Mouse (Mus musculus): Measurements from ENCODE around the gene 2510039O18Rik.

The 2510039O18Rik gene

DNA sequence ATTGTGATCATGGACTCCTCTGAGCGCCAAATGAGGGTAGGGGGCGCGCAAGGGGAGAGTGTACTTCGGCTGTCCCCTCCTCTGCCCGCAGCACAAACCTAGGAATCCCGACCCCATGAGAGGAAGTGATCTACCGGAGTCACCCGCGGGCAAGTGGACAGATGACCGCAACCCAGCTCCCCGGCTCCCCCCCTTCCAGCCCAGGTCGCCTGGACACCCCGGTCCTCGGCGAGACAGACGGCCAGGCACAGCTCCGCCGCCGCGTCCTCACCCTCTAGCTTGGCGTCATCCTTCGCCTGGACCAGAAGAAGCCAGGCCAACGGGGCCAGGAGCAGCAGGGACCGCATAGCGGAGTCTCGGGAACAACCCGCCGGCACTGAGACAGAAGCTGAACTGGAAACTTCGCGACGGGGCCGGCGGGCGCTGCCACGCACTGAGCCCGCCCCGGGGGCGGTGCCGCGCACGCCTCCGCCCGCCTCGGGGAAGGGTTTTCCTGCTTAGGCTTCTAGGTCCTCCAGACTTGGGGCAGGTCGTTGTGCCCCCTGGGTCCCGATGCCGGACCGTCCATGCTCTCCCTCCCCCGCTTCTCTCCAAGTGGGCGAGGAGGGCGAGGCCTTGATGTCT lies 4.3 kb upstream of the 2510039O18Rik start, which contains the start of gene Plod1:
Plod1 (minus strand) TSS at position 437 of the 624 bp plus-strand sequence.
- DNase-seq (ENCODE audit: low spot score in 2 of 2), result peak; percentile 48 to 65

DNA sequence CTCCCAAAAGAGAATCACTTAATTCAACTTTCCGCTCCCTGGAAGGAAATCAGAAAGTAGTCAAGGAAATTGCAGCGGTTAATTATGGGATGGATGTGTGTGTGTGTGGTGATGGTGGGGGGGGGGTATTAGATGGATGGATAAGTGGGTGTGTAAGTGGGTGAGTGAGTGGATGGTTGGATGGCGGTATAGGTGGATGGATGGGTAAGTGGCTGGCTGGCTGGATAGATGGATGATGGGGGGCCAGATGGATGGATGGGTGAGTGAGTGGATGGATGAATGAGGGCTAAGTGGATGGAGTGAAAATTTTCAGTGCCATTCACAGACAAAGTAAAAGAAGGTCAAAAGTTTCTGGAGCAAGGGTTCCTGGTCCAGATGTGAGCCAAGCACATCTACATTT lies 3.7 kb upstream of the 2510039O18Rik start:
- DNase-seq (ENCODE audit: low spot score in 2 of 2), result no peak

DNA sequence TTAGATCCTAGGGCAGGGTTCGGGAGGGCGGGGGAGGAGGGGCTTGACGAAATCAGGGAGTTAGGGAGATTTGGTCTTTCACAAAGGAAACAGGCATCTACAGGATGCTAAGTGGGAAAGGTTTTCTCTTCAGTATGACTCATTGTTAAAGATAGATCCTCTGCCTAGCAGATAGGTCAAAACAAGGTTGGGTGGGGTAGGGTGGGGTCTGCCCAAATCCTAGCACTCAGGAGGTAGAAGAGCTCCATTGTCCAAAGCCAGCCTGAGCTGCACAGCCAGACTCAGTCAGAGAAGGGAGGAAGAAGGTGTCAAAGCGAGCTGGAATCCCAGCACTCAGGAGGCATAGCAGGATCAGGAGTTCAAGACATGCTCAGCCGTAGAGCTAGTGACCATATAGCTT lies 3.2 kb upstream of the 2510039O18Rik start:
- no peak for DNase-seq (ENCODE audit: low spot score in 2 of 2)

DNA sequence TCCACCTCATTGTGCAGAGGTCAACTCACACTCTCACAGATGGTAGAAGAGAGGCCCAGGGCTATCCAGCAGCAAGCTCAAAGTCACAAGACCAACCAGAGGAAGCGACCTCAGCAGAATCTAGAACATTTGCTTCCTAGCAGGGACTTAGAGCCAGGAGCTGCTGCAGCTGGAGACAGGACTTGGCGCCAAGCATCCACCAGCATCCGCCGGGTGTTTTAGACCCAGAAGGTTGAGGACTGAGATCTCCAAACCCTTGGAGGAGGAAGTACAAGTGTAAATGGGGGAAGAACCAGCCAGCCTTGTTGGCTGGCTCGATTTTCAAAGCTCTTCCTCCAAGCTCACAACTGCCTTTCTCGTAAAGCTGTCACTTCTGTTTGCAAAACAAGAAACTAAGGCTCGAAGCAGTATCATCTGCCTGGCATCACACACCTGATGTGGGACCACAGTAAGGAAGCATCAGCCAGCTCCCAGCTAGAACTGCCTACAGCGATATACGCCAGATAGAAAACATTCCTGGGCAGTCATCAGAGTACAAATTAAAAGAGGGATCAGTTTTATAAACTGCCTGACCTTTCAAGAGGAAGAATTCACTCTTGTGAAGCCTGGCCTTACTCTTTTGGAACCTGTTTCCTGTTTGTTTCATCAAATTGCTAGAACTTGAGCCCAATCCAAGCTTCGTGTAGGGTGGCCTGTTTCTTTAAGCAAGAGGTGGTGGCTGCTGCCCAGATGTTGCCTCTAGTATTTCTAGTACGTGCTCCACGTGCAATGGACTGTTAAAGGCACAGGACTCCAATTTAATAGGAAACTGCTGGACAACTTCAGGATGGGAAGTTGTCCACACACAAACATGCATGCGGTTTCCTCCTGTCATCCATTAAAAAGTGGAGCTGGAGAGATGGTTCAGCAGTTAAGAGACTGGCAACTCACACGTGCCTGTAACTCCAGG lies 2.3 kb upstream of the 2510039O18Rik start:
- no peak for DNase-seq (ENCODE audit: low spot score in 2 of 2)

DNA sequence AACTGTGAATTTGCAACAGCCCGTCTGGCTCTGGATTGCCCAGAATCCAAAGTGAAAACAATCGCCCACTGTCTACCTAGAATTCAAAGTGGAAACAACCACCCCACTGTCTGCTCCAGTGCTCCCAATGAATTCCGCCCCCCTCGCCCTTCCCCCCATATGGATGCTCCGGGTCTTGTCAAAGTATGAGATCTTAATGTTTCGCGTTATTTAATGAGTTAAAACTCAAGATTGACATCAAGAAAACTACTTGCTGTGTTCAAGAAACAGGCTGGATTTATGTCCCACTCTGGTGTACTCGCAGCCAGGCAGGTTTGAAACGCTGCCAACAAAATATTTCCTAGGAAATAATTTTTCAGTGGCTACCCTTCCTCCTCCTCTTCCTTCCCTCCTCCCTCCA lies 584 bp upstream of the 2510039O18Rik start:
- no peak for DNase-seq (ENCODE audit: low spot score in 2 of 2)

DNA sequence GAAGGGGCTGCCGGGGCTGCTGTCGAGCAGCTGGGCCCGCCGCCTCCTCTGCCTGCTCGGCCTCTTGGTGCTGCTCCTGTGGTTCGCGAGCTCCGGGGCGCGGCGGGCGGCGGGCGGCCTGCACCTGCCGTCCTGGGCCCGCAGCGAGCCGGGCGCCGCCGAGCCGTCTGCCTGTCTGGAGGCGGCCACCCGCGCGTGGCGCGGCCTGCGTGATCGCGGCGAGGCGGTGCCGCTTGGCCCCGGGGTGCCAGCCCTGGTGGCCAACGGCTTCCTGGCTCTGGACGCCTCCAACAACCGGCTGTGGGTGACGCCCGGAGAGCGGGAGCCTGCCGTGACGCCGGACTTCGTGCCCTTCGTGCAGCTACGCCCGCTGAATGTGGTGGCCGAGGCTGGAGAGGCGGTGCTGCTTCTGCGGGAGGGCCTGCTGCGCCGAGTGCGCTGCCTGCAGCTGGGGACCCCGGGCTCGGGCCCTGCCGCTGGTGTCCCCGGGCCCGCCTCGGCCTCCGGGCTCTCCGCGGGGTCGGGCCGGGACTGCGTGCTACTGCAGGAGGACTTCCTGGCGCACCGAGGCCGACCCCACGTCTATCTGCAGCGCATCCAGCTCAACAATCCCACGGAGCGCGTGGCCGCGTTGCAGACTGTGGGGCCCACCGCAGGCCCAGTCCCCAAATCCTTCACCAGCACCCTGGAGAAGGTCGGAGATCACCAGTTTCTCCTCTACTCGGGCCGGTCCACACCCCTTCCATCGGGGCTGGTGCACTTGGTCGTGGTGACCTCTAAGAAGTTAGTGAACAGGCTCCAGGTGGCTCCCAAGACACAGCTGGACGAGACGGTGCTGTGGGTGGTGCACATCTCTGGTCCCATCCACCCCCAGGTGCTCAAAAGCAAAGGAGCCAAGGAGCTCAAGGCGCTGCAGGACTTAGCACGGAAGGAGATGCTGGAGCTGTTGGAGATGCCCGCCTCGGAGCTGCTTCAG lies 638 bp downstream of the 2510039O18Rik start:
- DNase-seq (ENCODE audit: low spot score in 2 of 2), result peak in 1 of 2 experiments; percentile 34

DNA sequence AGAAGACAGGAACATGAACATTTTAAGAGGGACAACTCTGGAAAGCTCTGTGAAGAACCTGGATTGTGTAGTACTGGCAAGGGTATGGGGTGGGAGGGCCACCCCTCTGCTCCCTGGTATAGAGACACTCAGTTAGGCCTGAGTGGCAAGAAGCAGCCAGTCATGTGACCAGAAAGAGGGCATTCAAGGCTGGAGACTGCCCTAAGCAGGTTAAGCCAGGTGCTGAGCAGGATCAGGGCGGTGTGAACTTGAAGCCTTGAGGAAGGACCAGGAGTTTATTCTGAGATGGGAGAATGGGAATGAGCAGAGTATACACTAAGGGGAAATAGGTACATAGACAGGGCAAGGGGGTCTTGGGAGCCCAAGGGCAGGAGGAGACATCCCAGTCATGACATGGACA lies 2.3 kb downstream of the 2510039O18Rik start:
- DNase-seq (ENCODE audit: low spot score in 2 of 2), result no peak

DNA sequence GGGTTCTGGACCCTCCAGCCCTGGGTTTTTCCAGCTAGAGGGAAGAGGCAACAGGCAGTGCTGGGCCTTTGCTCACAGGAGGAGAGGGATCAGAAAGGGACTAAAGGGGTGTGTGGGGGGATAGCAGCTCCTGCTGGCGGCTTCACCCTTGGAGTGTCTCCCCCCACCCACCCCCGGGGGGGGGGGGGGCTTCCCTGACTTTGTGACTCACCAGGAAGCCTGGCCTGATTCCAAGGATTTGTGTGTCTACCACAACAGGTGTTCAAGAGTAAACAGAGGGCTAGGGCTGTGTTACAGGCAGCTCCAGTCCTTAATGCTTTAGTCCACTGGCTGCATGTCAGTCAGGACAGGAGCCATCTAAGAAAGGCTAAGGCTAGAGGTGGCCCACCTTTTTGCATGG lies 6.8 kb downstream of the 2510039O18Rik start:
- no peak for DNase-seq (ENCODE audit: low spot score in 2 of 2)

DNA sequence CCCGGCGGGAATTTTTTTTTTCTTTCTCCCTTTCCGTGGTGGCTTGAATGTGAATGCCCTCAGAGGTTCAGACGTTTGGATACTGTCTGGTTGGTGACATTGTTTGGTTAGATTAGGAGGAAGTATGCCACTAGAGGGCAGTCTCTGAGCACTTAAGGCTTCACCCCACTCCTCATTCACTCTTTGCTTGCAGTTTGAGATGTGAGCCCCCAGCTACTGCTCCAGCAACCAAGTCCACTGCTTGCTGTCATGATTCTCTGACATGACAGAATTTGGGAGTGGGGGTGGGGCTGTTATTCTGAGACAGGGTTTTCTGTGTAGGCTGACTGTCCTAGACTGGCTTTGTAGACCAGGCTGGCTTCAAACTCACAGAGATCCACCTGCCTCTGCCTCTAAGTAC lies 12.9 kb downstream of the 2510039O18Rik start:
- peak in 1 of 2 experiments; percentile 42 for DNase-seq (ENCODE audit: low spot score in 2 of 2)

DNA sequence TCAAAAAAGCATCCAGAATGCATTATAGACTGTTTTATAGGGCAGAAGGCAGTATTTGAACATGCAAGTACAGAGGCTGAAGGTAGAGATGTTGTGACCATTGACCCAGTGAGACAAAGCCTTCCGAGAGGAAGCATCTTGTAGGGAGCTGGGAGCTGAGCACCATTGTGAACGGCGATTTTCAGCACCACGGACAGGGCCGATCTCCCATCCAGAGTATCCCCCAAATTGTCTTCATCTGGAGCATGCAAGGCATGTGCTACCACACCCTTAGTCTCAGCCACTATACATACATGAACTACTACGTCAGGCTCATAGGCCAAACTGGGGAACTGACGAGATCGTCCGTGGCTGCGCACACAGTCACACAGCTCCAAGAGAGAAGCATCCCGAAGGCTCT lies 16.4 kb downstream of the 2510039O18Rik start:
- DNase-seq (ENCODE audit: low spot score in 2 of 2), result no peak

DNA sequence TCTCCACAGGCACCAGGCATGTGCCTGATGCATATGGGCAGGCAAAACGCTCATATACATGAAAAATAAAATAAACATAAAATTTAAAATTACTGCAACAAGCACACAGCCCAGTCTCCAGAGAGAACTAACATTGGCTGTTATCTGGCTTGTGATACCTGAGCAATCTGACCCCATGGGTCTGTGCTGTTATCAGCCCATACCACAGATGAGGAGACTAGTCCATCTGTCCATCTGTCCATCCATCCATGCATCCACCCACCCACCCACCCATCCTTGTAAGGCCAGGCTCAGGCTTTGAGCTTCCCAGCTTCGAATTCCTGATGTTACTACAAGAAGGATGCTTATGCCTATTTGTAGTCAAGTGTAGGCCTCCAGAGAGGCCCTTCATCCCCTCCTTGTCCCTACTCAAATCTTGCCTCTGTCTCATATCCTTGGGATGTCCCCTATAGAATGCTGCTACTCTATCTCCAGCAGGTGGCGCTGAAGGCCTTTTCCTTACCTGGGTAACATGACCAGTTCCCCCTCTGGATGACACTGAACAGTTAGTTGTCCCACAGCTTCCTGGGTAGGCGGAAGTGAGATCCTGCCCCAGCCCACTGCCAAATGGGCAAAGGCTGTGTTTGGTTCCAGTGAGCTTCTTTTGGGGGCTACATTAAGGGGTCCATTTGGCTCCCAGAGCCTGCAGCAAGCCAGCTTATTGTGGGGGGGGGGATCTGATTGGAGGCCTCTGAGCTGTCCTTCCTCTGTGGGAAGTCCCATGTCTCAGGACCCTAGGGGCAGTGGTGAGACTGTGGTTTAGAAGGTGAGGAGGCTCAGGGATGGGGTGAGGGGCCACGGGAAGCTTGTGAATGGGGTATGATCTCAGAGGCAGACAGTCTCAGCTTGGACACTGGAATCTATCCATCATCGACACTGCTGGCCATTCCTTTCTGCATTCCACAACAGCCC lies 19.5 kb downstream of the 2510039O18Rik start:
- DNase-seq (ENCODE audit: low spot score in 2 of 2), result peak in 1 of 2 experiments; percentile 72

DNA sequence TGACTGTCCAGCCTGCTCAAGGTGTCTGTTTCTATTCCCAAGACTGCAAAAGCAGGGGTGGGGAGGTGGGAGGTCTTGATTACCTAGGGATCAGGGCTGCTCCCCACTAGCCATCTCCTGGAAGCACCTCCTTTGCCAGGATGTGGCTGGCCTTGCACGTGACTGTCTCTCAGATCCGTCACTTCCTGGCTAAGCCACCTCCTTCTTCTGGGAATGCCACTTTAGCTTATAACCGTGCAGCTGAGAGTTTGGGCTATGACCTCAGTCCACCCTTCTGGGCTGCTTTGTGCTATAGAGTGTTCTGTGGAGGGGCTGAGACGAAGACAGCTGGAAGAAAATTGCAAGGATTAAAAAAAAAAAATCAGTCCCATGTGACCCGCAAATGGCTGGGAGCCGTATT lies 22.1 kb downstream of the 2510039O18Rik start:
- no peak for DNase-seq (ENCODE audit: low spot score in 2 of 2)

DNA sequence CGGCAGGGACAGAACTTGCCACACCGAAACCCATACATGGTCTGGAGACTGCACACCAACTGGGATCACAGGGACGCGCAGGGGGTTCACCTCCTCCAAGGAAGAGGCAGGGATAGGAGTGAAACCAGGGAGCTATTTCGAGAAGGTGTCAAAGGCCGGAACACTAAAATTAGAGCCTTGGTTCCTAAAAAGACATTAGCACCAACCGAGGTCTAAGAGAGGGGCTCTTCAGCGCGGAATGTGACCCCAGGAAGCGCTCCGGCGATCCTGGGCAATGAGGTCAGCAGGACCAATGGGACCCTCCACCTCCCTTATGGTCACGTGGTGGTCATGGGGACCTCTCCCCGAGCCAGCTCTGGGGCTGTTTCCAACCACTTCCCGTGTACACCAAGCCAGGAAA lies 22.9 kb downstream of the 2510039O18Rik start:
- DNase-seq (ENCODE audit: low spot score in 2 of 2), result no peak

DNA sequence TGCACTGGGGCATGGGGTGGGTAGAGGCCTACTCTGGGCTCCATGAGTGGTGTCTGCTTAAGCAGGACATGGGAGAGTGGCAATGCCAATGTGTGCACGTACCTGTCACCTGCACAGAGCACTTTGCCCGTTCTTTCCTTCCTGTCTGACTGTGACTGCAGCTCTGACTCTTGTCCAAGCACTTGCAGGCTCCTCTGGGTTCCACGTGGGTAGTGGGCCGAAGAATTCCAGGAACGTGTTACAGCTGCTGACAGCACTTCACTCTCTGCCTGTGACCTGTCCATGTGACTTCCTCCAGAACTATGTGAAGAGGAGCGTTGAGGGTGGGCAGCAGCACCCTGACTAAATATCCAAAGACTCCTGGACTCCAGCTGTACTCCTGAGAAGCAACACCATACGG lies 25.0 kb downstream of the 2510039O18Rik start:
- DNase-seq (ENCODE audit: low spot score in 2 of 2), result no peak

DNA sequence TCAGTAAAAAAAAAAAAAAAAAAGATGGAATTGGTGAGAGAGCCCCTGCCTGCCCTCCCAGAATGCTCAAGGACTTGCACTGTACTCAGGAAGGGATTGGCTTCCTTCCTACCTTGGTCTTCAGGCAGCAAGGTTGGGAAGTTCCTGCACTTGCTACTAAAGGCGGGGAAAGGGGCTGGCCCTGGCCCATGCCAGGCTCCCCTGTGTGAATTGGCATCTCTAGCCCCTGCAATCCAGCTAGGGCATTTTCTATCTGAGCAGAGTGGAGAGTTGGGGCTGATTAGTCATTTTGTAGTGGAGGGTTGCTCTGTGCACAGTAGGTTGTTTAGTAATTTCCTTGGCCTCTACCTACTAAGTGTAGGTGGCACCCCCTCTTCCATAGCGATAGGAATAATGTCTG lies 28.1 kb downstream of the 2510039O18Rik start:
- no peak for DNase-seq (ENCODE audit: low spot score in 2 of 2)

DNA sequence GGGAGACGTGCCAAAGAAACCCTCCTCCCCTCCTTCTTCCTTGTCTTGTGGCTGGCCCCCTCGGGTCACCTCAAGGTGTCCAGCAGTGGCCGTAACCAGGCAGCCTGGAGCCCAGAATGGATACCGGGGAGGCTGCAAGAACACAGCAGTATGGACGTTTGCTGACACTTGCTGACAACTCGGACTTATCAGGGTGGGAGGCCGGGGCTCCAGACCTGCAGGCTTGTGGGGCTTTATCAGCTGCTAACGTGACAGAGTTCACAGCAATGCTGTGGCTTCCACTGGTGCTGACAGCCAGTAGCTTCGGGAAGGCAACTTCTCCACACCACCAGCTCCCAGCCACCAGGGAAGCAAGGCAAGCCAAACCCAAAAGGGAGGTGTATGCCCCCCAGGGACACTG lies 28.6 kb downstream of the 2510039O18Rik start:
- no peak for DNase-seq (ENCODE audit: low spot score in 2 of 2)

DNA sequence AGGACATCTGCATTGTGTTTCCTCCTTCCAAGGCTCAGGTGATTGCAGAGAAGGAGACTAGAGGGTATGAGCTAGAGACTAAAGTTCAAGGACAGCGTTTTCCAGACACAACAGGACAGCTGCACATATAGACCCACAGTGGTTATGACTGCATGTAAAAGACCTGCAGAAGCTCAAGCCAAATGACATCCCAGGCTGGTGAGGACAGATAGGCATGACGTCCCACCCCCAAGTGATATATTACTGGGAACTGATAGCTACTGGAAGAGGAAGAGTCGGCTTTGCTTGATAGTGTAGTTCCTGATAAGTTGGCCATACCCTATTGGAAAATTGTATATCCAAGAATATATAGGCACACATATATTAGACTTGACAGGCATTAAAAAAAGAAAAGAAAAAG lies 35.5 kb downstream of the 2510039O18Rik start:
- DNase-seq (ENCODE audit: low spot score in 2 of 2), result no peak

DNA sequence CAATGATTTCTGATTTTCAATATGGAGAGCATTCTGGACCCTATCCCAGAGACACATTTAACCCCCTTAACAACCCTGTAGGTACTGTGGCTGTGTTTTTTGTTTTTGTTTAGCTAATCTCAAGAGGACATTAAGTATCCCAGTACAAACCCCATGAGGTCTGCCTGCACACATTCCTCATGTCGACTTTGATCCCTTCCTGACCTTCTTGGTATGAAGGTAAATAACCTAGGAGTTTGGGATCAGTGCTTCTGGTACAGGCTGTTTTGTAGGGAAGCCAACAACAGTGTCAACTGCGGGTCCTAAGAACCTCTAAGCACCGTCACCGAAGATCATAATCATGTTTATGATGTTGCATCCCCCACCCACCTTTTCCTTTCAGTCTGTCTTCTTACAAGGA lies 37.0 kb downstream of the 2510039O18Rik start:
- no peak for DNase-seq (ENCODE audit: low spot score in 2 of 2)

DNA sequence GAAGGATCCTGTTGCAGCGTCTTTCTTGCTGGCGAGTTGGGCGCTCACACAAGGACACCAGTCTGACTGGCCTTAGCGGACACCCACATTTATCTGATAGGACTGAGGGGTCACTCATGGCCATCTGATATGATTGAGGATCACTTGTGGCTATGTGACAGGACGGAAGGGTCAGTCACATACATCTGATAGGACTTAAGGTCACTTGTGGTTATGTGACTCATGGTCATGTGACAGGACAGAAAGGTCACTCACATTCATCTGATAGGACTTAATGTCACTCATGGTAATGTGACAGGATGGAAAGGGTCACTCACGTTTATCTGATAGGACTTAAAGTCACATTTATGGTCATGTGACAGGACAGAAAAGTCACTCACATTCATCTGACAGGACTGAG lies 37.7 kb downstream of the 2510039O18Rik start:
- DNase-seq (ENCODE audit: low spot score in 2 of 2), result no peak

DNA sequence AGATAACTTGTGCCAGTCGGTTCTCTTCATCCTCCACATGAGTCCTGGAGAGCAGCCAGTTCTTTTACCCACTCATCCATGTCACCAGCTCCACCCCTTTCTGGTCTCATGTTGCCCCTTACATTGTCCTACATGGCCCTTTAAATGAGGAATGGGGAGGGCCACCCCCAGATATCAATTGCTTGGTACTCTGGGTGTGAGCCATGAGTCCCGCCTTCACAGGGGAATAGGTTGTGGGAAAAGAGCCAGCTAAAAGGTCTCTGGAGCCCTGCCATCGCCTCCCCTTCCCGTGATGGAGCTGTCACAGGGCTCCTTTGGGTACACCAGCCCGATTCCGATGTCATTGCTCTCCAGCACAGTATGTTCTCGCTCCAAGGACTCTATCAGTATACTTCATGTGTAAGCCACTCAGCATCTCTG lies 38.8 kb downstream of the 2510039O18Rik start:
- DNase-seq (ENCODE audit: low spot score in 2 of 2), result no peak

Data from cerebellum, postnatal 4 days (tissue).